Mouse (Mus musculus) gastrocnemius, adult 18-20 months (tissue): ENCODE results near the gene Rab3il1. TPM values are rescaled to one million over a fixed set of nuclear protein-coding genes. Genes with fewer than 3 reads are reported as not detected.

Source experiments
- DNase-seq: peaks from one replicate; pipeline ENCODE4 v3.0.0; 2021; ENCODE audit warnings: low spot score
- total RNA-seq, 2 experiments: library from RNA; stranded (reverse); gene quantifications; 2 replicates each; pipeline ENCODE4 v1.2.3; 2021

The Rab3il1 gene
- total RNA-seq, 2 experiments from 2014 or later: 3.0 to 4.5 TPM

DNA sequence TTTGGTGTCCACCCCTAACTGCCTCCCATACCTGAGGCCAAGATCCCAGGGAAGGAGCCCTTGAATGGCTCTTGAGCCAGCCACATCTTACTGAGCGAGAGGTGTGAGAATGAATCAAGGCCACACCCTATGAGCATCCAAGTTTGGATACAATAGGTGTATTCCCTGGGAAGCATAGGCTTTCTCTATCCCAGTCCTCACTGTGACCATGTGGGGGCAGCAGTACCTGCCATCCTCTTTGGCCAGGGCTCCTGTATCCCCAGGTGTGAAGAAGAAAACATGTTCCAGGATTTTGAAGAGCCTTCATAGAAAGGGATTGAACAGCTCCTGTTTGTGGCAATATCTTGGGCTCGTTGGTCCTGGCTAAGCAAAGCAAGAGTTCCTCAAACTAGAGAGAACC is 38.1 kb downstream of the Rab3il1 start:
- no peak for DNase-seq

DNA sequence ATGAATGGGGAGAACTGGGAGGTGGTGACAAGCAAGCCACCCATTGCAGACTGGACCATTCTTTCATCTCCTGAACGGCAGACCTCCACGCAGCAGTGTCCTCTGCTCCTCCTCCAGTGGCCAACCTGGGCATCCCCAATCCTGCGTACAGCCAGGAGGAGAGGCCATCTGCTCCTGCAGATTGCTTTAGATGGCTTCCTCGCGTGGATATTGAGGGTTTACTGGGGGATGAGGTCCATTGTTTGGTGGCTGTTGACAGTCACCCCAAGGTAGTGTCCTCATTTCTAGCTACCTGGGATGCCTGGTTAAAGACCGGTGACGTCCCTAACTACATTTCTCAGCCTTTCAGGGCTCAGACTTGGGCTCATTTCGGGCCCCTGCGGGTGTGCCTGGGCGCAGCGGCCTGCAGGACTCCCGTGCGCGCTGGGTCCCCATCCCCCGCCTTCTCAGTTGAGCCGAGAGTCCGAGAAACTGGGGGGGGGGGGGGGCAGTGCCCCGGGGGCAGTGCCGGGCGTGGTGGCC is 39.5 kb downstream of the Rab3il1 start:
- no peak for DNase-seq

DNA sequence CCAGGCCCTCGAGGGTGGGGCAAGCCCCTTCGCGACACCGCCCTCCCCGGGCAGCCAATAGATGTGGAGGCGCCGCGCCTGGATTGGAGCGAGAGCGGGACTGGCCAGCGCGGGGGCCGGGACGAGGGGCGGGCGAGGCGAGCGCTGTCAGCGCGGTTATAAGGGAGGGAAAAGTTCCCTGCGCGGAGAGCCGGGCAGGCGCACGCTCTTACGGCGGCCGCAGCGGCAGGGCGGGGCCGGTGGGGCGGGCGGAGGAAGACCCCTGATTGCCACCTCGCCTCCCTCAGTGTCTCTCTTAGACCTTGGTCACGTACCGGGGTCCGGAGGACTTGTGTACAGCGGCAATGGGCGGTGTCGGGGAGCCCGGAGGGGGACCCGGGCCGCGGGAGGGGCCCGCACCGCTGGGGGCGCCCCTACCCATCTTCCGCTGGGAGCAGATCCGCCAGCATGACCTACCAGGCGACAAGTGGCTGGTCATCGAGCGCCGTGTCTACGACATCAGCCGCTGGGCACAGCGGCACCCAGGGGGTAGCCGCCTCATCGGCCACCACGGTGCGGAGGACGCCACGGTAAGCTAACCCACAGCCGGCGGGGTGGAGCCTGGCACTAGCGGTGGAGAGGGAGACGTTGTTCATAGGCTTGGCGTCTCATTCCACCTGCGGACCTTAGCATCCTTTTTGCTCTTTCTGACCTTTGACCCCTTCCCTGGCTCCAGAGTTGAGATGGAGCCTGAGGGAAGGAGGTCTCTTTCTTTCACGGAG is 40.1 kb downstream of the Rab3il1 start, which contains the start of gene Fads3:
Fads3 (plus strand) TSS at position 182 of the 761 bp plus-strand sequence.
- DNase-seq: peak; percentile 76

DNA sequence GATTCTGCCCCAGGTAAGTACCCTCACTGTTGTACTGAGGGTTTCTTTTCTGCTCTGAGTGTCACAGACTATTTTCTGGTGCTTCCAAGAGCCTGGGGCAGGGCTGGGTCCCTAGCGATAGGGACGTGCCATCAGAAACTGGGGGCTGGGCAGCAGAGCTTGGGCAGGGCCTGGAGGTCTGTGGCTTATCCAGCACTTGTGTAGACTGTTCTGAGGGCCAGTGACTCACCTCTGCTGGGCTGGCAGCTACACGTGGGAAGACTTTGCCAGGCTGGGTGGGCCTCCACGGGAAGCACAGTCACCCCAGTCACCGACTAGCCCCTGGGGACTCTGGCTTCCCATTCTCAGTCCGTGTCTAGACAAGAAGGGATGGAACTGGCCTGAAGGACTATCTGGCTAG is 40.8 kb downstream of the Rab3il1 start:
- no peak for DNase-seq

GRCm38 (mm10) chr19:10042816-10043215 is 41.3 kb downstream of the Rab3il1 start:
- DNase-seq: no peak

DNA sequence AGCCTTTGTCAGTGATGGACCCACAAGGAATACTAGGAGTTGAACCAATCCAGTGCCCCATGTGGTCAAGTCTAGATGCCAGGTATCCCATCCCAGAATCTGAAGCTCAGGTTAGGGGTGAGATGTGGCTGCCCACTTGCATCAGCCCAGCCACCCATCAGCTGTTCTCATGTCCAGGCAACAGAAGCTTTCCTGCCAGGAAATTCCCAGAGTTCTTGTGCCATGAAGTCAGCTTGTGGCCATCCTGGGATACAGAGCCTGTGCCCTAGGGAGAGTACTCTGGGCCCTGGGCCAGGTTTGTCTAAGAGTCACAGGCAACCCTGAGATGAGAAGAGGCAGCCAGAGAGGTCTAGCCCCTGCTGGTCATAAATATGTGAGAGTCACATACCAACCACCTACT is 42.2 kb downstream of the Rab3il1 start:
- no peak for DNase-seq

GRCm38 (mm10) chr19:10045707-10046106 is 44.2 kb downstream of the Rab3il1 start:
- DNase-seq: no peak

- DNase-seq: no peak
Observed at GRCm38 (mm10) chr19:10046346-10046745, 44.9 kb downstream of the Rab3il1 start.

DNA sequence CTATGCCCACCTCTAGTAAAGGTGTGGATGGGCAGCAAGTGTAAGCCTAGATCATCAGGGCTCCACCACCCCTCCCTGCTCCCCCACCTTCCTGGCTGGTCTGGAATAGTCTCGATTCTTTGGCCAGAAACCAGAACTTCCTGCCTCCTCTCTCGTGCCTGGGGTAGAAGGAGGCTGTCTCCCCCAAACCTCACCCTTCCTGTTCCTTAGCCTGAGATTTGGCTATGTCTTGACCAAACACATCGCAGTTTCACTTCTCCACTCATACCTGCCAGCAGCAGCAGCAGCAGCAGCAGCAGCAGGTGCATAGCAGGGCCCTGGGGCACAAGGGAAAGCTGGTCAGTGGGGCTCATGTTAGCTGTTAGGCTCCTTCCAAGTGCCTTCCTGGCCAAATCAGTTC is 45.5 kb downstream of the Rab3il1 start:
- no peak for DNase-seq

- DNase-seq: no peak
Observed at GRCm38 (mm10) chr19:10049533-10049932, 48.1 kb downstream of the Rab3il1 start.

DNA sequence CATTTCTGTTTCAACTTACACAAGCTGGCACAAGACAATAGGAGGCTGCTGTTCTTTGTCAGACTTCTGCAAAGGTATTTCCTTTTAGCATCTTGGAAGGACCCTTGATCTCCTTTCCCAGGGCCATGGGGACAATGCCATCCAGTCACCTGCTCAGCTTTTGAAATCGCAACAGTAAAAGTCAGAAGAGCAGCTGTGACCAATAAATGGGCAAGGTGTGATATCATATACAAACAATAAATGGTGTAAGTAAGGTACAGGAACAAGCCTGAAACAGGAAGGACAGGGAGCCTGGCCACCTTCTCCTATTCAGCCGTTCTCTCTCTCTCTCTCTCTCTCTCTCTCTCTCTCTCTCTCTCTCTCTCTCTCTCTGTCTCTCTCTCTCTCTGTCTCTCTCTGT is 49.0 kb downstream of the Rab3il1 start:
- DNase-seq: no peak

DNA sequence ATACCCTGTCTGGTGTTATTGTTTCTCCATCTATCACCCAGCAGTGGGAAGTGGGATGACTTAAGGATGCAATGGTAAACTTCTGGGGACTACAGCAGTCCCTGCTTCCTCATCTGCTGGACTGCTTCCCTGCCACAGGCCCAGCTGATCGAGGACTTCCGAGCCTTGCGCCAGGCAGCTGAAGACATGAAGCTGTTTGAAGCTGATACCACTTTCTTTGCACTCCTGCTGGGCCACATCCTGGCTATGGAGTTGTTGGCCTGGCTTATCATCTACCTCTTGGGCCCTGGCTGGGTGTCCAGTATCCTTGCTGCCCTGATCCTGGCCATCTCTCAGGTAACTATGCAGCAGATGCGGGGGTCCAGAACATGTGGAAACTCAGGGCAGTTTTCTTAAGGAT is 51.2 kb downstream of the Rab3il1 start:
- no peak for DNase-seq

DNA sequence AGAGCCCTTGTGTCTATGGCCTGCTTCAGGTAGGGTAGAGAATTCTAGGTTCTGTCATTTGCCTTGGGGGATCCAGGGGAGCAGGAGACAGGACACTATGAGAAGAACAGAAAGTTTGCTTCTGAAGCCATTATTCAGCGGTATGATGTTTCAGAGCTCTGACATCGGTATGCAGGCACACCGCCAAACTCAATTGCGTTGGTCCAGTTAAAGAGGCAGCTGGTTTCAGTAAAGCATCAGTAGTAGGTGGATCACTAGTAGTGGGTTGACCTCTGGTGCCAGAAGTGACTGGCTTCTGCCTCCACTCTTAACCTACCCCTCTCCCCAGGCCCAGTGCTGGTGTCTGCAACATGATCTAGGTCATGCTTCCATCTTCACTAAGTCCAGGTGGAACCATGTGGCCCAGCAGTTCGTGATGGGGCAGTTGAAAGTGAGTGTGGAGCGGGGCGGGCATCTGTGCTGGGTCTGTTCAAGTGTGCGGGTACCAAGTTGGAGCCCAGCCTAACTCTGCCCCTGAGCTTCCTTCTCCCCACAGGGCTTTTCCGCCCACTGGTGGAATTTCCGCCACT is 52.3 kb downstream of the Rab3il1 start:
- DNase-seq: no peak

- DNase-seq: no peak
Observed at GRCm38 (mm10) chr19:10054361-10055075, 53.0 kb downstream of the Rab3il1 start.

DNA sequence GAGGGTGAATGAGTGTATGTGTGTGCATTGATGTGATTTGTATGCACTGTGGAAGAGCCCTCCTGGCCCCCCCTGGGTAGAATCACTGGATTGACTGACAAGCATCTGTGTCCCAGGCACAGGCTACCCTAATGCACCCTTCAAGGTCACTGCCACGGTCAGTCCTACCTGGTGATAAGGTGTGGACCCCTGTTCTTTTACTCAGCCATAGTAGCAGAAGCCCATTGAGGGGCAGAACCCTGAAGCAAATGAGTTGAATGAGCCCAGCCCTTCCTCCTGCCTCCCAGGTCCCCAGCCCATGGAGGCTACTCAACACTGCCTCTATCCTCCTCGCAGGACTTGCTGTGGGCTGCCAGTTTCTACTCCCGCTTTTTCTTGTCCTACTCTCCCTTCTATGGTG is 53.8 kb downstream of the Rab3il1 start:
- DNase-seq: no peak

- no peak for DNase-seq
Observed at GRCm38 (mm10) chr19:10055783-10056660, 54.6 kb downstream of the Rab3il1 start.

DNA sequence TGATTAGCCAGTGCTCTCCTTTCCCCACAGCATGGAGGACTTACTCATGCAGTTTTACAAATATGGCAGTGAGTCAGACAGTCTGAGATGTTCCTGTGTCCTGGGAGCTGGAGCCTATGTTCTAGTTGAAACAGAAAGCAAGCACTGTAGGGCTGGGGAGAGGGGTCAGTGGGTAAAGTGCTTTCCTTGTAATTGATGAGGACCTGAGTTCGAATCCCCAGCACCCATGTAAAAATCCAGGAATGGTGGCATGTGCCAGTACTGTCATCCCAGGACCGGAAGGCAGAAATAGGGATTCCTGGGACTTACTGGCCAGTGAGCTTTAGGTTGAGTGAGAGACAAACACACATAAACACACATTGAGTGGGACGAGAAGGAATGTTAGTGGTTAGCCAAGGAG is 55.2 kb downstream of the Rab3il1 start:
- no peak for DNase-seq

- DNase-seq: no peak
Observed at GRCm38 (mm10) chr19:10057486-10058351, 56.2 kb downstream of the Rab3il1 start.

GRCm38 (mm10) chr19:10058352-10058825 is 56.9 kb downstream of the Rab3il1 start:
- no peak for DNase-seq

DNA sequence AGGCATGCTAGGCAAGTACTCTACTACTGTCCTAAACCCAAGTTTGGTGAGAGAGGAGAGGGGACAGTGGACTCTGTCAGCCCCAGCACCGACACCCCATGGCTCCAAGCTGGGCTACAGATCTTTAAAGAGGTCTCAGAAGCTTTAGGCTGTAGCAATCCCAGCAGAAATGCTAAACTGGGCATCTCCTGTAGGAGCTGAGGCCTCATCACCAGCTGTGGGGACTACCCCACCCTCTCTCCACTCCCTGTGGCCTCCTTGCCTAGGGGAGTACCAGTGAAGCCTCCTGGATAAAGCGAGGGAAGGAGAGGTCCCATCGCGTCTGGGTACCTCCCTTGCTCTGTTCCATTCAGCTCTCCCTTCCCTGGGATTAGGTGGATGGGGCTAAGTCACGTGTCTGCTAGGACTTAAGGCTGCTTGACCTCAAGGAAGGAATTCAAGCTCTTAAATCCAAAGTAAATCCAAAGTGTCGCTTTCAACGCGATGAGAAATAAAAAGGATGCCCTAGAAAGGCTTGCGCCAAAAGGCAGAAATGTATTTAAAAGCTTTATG is 57.5 kb downstream of the Rab3il1 start:
- no peak for DNase-seq
